Mouse (Mus musculus) bone marrow macrophage, adult 2 months (primary cell): ENCODE measurements around the gene Hsd17b11.

ENCODE experiments used
- CTCF ChIP-seq: IDR thresholded peaks from 2 replicates; pipeline ENCODE4 v1.5.1; 2012; ENCODE audit warnings: low read depth, mild to moderate bottlenecking, low read length, moderate library complexity
- POLR2A ChIP-seq: IDR thresholded peaks from 2 replicates; pipeline ENCODE4 v1.6.1; 2012; ENCODE audit warnings: mild to moderate bottlenecking, low read depth, low read length, borderline replicate concordance

GRCm38 (mm10) chr5:104052956-104053355, 31.2 kb upstream of the Hsd17b11 start:
- peak; percentile 56 for TF ChIP-seq CTCF
- TF ChIP-seq POLR2A: no peak
